Mouse (Mus musculus) myocyte (in vitro differentiated cells): ENCODE results near the gene Mad2l1.

ENCODE experiments used
- POLR2A ChIP-seq: IDR thresholded peaks from one replicate; pipeline ENCODE4 v1.6.1; 2011; ENCODE audit warnings: low read depth, mild to moderate bottlenecking, control low read depth, moderate library complexity; ENCODE audit not compliant: insufficient read length
- USF1 ChIP-seq: IDR thresholded peaks from one replicate; pipeline ENCODE4 v1.6.1; 2011; ENCODE audit warnings: low read depth, mild to moderate bottlenecking, control low read depth, moderate library complexity

GRCm38 (mm10) chr6:66534366-66534941 is 736 bp upstream of the Mad2l1 start:
- TF ChIP-seq USF1 (no peak), POLR2A (no peak)
